Mouse (Mus musculus): ENCODE measurements around the gene Hdhd5. TPM values are rescaled to one million over a fixed set of nuclear protein-coding genes. Genes with fewer than 3 reads are reported as not detected.
A peak's percentile ranks its signal among the peaks of the same experiment; 100 is the strongest.

Gene Hdhd5
- total RNA-seq, 2 experiments from 2014 or later = 17.7 to 22.2 TPM

DNA sequence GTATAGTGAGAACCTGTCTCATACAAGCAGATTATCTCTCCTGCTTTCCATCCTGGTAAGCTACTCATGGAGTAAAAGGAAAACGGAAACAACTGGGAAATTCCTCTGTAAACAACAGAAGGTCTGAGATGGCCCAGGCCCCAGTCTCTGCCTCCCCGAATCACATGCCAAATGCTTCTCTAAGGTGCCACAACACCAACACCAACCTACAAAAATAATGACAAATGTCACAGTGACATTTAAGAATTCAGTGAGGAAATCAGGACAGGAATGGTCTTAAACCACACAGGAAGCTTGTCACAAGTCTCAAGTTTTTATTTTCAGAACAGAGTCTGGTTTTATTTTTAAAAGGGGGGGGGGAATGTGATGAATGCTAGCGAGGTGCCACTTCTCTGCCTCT lies 42.5 kb downstream of the Hdhd5 start:
- DNase-seq = no peak
- intact Hi-C loops (cut with DNase I) = no loop called here

DNA sequence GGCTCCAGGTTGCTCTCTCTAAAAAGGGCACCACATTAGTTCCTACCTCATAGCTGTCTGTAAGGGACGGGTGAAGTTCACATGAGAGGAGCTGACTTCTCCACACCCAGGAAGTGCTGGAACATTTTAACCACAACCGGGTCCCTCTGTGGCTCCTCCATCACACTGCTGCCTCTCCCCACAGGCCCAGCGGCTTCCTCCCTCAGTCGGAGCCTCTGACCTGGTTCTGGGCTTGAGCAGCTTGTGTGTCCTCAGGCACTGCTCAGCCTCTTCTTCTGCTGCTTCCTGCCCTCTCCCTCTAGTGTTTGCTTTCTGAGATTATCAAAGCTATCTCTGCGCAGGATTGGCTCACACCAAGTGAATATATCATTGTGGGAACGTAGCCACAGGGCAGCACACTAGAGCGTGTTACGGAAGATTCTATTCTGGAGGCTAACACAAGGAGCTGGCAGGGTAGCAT lies 45.0 kb downstream of the Hdhd5 start:
- DNase-seq = no peak
- intact Hi-C loops (cut with DNase I) = no loop called here

DNA sequence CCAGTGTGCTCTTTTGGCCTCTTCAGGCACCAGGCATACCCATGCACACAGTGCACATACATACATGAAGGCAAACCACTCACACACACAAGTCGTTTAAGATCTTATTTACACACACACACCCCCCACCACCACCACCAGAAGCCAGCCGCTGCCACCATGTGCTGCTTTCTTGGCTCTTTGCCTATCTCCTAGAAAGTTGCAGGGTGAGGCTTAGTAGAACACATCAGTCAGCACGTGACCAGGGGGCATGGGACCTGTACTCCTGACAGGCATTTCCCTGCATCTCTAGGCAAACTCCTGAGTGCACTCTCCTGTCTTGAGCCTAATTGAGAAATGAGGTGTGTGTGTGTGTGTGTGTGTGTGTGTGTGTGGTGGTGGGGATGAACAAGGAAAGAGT lies 46.1 kb downstream of the Hdhd5 start:
- DNase-seq = no peak
- intact Hi-C loops (cut with DNase I) = no loop called here

DNA sequence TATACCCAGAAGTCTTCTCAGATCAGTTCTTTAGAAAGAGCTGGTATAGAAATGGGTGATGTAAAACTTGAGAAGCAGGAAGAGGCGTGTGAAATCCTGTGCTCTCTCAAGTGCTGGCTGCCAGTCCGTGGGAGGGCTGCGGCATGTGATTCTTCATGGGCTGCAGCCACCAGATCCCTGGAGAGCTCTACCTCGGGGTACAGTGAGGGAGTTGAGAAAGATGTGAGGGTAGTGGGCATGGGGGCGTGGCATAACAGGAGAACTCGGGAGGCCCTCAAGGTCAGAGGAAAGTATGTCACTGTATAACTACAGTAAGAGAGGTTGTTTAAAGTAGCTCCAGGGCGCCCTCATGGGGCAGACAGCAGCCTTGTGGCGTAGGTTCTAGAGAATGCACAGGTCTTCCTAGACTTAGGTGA lies 47.9 kb downstream of the Hdhd5 start:
- DNase-seq = peak; percentile 47 to 56
- intact Hi-C loops (cut with DNase I) = loop anchor here (5.0 kb wide), 1 partner anchor 46 kb away; no protein-coding TSS in a partner anchor

DNA sequence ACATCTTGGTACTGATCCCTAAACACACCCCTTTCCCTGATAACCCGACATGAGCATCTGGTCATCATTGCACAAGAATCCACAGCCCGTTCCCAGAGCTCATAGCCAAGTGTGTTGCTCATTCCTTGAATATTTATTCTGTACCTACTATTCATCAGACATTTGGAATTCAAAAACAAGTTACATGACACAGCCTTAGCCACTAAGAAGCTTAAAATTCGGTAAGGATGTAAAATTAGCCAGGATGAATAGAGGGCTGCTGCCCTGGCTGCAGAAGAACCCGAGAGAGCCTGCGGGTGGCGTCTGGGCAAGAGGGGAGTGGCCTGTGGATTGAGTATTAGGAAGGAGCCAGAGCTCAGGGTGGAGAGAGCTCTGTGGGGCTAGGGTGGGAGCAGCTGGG lies 48.4 kb downstream of the Hdhd5 start:
- intact Hi-C loops (cut with DNase I) = loop anchor here (5.0 kb wide), 1 partner anchor 45 kb away; no protein-coding TSS in a partner anchor
- DNase-seq = no peak

DNA sequence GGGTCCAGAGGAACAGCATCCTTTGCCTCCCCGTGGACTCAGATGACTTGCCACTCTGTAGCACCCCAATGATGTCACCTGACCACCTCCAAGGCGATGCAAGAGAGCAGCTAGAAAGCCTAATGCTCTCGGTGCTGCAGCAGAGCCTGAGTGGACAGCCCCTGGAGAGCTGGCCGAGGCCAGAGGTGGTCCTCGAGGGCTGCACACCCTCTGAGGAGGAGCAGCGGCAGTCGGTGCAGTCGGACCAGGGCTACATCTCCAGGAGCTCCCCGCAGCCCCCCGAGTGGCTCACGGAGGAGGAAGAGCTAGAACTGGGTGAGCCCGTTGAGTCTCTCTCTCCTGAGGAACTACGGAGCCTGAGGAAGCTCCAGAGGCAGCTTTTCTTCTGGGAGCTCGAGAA lies 49.1 kb downstream of the Hdhd5 start:
- intact Hi-C loops (cut with DNase I) = loop anchor here (5.0 kb wide), 1 partner anchor 45 kb away; no protein-coding TSS in a partner anchor
- DNase-seq = no peak

DNA sequence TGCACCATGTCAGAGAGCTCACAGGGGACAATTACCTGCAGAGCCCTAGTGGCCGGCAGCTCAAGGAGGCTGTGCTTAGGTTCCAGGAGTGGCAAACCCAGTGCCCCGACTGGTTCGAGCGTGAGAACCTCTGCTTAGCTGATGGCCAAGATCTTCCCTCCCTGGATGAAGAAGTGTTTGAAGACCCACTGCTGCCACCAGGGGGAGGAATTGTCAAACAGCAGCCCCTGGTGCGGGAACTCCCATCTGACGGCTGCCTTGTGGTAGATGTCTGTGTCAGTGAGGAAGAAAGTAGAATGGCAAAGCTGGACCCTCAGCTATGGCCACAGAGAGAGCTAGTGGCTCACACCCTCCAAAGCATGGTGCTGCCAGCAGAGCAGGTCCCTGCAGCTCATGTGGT lies 49.6 kb downstream of the Hdhd5 start:
- intact Hi-C loops (cut with DNase I) = loop anchor here (5.0 kb wide), 1 partner anchor 44 kb away; no protein-coding TSS in a partner anchor
- DNase-seq = peak in 1 of 2 experiments; percentile 19

DNA sequence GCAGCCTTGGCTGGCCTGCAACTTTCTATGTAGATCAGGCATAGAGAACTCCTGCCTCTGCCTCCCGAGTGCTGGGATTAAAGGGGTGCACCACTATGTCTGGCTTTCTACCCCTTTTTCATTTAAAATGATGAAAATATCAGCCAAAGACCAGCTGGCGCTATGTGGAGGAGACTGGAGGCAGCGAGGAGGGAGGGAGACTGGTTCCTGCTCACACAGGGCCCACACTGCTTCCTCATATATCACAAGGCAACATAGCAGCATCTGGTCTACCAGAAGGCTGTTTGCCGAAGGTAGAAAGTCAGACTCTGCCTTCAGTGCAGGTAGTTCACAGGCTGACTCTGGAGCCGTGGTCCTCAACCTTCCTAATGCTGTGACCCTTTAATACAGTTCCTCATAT lies 50.8 kb downstream of the Hdhd5 start:
- DNase-seq = no peak
- intact Hi-C loops (cut with DNase I) = loop anchor here (5.0 kb wide), 1 partner anchor 43 kb away; no protein-coding TSS in a partner anchor

DNA sequence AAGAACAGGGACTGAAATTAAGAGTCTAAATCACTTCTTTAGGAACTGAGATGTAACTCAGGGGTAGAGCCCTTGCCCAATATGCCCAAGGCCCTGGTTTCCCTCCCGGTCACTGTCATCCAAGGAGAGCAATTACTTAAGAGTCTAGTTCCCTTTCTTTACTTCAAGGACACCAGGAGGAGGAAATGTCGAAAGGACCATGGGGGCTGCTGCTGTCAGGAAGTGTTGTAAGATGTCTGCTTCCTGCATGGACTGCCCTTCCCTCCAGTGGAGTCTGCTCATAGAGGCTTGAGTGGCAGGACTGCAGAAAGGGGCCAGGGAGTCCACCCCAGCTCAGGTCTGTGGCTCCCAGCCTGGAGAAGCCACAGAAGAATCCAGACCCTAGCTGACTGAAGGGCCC lies 51.8 kb downstream of the Hdhd5 start:
- intact Hi-C loops (cut with DNase I) = no loop called here
- no peak for DNase-seq

DNA sequence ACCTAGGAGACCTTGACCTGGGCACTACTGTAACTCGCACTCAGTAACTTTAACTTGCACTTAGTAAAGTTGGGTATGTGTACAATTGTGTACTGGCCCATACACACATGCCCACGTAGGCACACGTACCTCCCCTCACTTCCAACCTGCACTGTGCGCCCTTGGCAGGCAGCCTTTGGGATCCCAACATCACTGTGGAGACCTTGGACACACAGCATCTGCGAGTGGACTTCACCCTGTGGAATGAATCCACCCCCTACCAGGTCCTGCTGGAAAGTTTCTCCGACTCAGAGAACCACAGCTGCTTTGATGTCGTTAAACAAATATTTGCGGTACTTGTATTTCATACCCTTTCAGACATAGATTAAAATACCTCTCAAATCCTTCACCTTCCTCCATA lies 55.8 kb downstream of the Hdhd5 start:
- DNase-seq = no peak
- intact Hi-C loops (cut with DNase I) = no loop called here

DNA sequence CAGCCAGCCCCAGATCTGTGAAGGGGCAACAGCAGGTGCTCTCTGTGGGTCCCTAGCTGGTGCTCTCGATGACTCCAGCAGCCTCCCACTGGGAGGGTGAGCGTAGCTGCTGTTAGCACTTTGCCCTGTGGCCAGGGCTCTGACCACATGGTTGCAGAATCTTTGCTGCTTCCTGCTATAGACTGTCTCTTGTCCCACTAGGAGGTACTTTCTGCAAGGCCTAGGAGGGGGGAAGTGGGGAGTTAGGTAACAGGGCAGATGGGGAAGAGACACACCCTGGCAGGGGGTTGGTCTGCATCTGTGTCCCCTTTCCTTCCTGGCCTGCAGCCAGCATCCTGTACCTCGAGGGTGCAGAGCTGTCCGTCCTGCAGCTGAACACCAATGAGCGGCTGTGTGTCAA lies 57.7 kb downstream of the Hdhd5 start:
- intact Hi-C loops (cut with DNase I) = no loop called here

DNA sequence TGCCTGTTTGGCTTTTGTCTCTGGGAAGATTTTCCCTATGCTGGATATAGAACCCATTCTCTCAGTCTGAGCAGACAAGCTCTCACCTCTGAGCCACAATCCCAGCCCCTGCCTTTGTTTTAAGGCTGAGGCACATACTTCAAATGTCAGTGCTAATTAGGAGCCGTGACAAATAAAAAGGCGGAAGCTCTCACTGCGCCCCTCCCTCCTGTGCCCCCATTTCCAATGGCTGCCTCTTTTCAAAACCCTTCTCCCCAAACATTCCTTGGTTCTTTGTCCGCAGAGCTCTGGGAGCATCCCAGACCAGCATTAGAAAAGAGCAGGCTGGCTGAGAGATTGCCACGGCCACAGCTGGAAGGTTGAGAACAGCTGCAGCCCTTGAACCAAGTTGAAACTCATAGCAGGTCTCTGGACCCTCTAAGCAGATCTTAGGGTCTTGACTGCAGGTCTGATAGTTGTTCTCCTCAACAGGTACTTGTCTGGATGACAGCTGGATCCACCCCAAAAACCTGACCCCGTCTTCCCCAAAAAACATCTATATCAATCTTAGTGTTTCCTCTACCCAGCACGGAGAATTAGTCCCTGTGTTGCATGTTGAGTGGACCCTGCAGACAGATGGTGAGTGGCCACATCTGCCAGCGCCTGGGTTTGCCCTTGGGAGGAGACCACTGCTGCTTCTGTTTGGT lies 58.5 kb downstream of the Hdhd5 start:
- intact Hi-C loops (cut with DNase I) = no loop called here
- no peak for DNase-seq

More for the DNA sequence above, 57.7 kb downstream of the Hdhd5 start:
- DNase-seq = peak; percentile 29 to 37

DNA sequence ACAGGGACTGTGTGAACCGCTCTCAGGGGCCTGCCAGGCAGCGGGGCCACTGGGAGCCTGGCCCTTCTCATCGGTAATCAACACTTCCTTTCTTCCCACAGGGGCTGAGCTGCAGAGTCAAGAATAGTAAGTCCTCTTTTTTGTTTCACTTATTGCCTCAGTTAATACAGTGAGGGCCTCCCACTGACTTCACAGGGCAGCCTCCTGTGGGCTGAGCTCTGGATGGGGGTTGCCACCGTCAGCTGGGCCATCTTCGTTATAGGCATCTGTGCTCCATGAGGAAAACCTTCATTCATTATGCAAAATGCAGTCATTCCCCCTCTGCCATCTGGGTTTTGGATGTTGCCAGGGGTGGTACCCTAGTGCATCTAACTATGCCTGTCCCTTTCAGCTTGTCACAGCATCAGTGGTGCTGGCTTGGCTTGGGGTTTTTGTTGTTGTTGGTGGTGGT lies 59.1 kb downstream of the Hdhd5 start:
- intact Hi-C loops (cut with DNase I) = no loop called here
- DNase-seq = peak; percentile 26 to 27

DNA sequence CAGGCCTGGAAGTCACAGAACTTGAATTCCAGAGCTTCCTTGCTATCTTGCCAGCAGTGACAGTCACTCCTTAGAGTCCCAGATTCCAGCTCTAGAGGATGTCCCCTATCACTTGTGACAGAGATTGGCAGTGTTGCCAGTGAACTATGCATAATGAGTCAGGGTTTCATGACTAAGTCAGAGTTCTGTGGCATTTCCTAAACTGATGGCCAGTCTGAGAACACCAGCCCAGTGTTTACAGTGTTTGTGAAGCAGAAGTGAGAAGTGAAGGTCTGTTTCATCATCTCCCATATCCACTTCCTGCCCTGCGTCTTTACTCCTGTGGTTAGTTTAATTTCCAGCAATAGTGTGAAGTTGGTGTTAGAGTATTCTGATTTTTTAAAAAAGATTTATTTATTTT lies 60.5 kb downstream of the Hdhd5 start:
- DNase-seq = no peak
- intact Hi-C loops (cut with DNase I) = no loop called here

DNA sequence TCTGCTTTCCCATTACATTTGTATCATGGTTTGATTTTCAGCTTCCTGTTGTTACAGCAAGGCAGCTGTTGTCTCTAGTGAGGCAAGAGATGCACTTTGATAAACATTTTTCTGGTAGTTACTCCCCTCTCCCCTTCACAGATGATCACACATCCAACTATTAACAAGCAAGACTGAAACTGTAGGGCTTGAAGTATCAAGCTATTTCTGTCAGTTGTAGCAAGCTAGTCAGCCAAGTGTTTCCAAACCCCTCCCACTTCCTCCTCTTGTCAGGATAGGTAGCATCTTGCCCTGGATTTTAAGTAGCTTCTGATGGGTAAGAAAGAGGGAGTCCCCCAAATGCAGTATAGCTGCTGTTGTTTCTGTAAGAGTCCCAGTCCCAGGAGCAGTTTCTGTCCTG lies 61.3 kb downstream of the Hdhd5 start:
- DNase-seq = no peak
- intact Hi-C loops (cut with DNase I) = no loop called here

DNA sequence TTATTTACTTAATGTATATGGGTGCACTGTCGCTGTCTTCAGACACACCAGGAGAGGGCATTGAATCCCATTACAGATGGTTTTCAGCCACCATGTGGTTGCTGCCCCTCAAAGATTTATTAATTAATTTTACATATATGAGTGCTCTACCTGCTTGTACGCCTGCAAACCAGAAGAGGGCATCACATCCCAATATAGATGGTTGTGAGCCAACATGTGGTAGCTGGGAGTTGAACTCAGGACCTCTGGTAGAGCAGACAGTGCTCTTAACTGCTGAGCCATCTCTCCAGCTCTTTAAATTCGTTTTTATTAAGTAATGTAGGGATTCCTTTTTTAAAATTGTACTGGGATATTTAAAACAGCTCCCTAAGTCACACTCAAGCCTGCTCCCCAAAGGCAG lies 61.9 kb downstream of the Hdhd5 start:
- intact Hi-C loops (cut with DNase I) = no loop called here
- no peak for DNase-seq

DNA sequence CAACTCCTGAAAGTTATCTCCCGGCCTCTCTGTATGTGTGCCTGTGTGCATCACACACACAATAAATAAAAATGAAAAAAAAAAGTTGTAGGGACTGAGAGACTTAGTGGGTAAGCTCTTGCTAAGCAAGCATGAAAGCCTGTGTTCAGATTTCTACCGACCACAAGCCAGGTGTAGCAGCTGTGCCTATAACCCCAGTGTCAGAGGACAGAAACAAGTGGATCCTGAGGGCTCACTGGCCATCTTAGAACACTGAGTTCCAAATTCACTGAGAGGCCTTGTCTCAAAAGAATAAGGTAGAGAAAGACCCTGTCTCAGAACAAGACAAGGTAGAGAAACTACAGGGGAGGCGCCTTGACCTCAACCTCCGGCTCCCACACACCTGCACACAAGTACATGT lies 62.9 kb downstream of the Hdhd5 start:
- intact Hi-C loops (cut with DNase I) = no loop called here
- no peak for DNase-seq

DNA sequence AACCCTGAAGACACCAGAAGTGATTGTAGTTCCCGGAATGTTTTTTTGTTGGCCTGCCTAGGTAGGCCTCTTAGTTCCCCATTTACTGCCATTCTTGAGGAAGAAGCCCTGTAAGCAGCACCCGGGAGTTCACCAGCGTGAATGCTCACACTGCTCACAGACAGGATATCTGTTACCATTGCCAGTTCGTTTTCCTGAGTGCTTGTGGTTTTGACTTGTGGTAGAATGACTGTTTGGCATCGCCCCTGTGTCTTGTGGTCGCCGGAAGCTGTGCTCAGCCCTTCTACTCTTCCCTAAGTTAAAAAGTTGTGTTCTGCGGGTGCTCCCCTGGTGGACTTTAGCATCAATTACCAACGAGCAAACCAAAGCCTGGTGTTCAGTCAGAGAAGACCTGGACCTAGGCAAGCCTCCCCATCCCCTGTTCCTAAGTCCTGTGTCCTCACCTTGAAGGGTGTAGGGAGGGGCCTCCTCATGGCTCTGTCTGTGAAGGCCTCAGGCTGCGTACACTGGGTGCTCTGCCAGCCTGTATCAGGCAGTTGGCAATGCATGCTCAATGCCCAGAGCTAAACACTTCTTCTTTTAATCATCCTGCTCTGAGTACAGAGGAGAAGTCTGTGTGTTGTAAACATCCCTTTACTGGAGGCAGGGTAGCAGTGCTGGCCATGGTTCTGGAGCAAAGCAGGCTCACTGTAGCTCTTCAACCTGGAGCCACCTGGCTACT lies 64.3 kb downstream of the Hdhd5 start:
- DNase-seq = peak in 1 of 2 experiments; percentile 23
- intact Hi-C loops (cut with DNase I) = no loop called here

DNA sequence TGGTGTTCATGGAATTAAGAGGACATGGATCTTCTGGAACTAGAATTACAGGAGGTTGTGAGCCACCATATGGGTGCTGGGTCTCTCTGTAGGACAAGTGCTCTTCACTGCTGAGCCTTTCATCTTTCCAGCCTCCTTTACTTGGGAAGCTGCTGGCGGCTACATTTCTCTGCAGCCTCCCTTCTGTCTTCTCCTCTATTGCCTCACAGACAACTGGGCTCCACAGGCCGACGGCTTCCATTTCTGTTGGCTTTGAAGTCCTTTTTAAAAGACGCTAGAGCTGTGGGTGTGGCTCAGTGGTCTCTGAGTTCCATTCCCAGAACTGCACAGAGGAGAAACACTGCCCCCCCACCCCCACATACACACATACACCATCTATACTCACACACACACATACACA lies 65.7 kb downstream of the Hdhd5 start:
- intact Hi-C loops (cut with DNase I) = no loop called here
- no peak for DNase-seq

DNA sequence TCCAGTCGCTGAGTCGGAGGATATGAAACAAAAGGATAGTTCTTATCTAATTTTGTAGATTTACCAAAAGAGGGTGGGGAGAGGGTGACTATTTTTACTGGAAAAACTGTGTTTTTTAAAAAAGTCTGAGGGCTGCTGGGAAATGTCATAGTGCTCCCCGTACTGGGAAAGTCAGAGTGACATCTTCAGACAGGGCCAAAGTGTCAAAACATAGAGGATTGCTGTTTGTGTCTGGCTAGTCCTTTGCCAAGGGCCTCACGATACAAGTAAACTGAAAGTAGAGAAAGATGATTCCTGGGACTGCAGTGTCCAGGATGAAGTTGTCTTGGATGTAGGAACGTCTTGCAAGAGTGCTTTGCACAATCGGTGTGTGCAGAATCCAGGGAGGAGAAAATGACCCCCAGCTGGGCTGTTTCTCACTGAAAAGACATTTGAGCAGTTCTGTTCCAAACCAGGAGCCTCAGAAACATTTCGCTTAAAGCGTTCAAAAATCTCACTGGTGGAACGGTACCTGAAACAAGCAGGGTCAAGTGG lies 66.6 kb downstream of the Hdhd5 start:
- intact Hi-C loops (cut with DNase I) = no loop called here
- DNase-seq = no peak

DNA sequence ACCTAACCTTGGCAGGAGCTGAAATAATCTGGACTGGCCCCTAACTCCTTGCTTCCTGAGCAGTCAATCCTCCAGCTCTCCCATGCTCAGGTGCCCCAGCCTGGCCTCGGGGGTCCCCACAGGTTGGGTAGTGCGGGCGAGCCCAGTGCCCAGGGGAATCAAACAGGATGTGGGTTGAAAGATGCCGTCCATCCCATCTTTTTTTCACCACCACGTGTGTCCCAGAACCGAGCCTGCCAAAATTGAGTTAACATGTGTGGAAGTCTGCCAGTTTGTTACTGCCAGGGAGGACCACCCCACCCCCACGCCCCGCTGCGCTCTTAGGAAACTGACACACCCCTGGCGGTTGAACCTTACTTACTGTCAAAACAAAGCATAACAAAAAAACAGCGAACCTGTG lies 67.2 kb downstream of the Hdhd5 start:
- DNase-seq = peak in 1 of 2 experiments; percentile 42
- intact Hi-C loops (cut with DNase I) = no loop called here

Measured in heart, postnatal 36 days (tissue).